Mouse (Mus musculus): Measurements from ENCODE around the gene Orai1. TPM values are rescaled to one million over a fixed set of nuclear protein-coding genes. Genes with fewer than 3 reads are reported as not detected.

Orai1 gene
- polyA plus RNA-seq, 1 experiment, result 36.7 TPM

GRCm38 (mm10) chr5:123035564-123035963 is 20.7 kb downstream of the Orai1 start:
- Histone ChIP-seq H3ac (ENCODE audit: control insufficient read depth, insufficient read length) (no peak overlapping the region), H3K27me3 (ENCODE audit: control insufficient read depth, insufficient read depth, insufficient read length) (no peaks in the 10 kb centered on the region), H3K79me2 (ENCODE audit: control insufficient read depth, insufficient read depth) (no peaks in the 10 kb centered on the region), H3K4me2 (ENCODE audit: low read depth) (no peak overlapping the region), H3K4me3 (no peak overlapping the region), H3K36me3 (ENCODE audit: control insufficient read depth, insufficient read depth) (no peaks in the 10 kb centered on the region)
- no peak for TF ChIP-seq POLR2AphosphoS2 (IDR thresholded peaks at IDR 0.05; ENCODE audit: insufficient read length, low read depth)
- no peak for TF ChIP-seq TCF3 (IDR thresholded peaks at IDR 0.05; ENCODE audit: insufficient read length, low read depth)
- no peak for TF ChIP-seq POLR2A (IDR thresholded peaks at IDR 0.05; ENCODE audit: insufficient read length, low read depth)
- TF ChIP-seq CEBPB (IDR thresholded peaks at IDR 0.05; ENCODE audit: insufficient read depth, poor library complexity, severe bottlenecking), result no peak
- no peak for TF ChIP-seq SRF (IDR thresholded peaks at IDR 0.05; ENCODE audit: control insufficient read depth, insufficient read length, low read depth)
- TF ChIP-seq TCF12 (IDR thresholded peaks at IDR 0.05; ENCODE audit: insufficient read depth, poor library complexity, severe bottlenecking), result no peak
- TF ChIP-seq E2F4 (IDR thresholded peaks at IDR 0.05; ENCODE audit: insufficient read depth), result no peak
- TF ChIP-seq USF1 (IDR thresholded peaks at IDR 0.05; ENCODE audit: low read depth), result no peak
- no peak for TF ChIP-seq MYOD1 (IDR thresholded peaks at IDR 0.05; ENCODE audit: control insufficient read depth in 1 of 3, insufficient read length in 2 of 3, low read depth in 2 of 3)
- no peak for TF ChIP-seq MAX (IDR thresholded peaks at IDR 0.05; ENCODE audit: low read depth)
- TF ChIP-seq MYOG (IDR thresholded peaks at IDR 0.05; ENCODE audit: control insufficient read depth in 1 of 3, insufficient read depth in 1 of 3, insufficient read length in 2 of 3, low read depth in 2 of 3), result no peak
- TF ChIP-seq REST (IDR thresholded peaks at IDR 0.05; ENCODE audit: insufficient read depth, insufficient read length), result no peak

- no peaks in the 10 kb centered on the region for H3K36me3 ChIP-seq (ENCODE audit: control insufficient read depth, insufficient read depth)
- no peak for TF ChIP-seq CEBPB (IDR thresholded peaks at IDR 0.05; ENCODE audit: insufficient read depth, poor library complexity, severe bottlenecking)
- no peak for TF ChIP-seq TCF3 (IDR thresholded peaks at IDR 0.05; ENCODE audit: insufficient read length, low read depth)
- TF ChIP-seq E2F4 (IDR thresholded peaks at IDR 0.05; ENCODE audit: insufficient read depth), result no peak
- no peak for TF ChIP-seq REST (IDR thresholded peaks at IDR 0.05; ENCODE audit: insufficient read depth, insufficient read length)
- TF ChIP-seq TCF12 (IDR thresholded peaks at IDR 0.05; ENCODE audit: insufficient read depth, poor library complexity, severe bottlenecking), result no peak
- no peak for TF ChIP-seq SRF (IDR thresholded peaks at IDR 0.05; ENCODE audit: control insufficient read depth, insufficient read length, low read depth)
- H3K4me2 ChIP-seq (ENCODE audit: low read depth), result no peak overlapping the region
- H3K4me3 ChIP-seq, result no peak overlapping the region
- no peak overlapping the region for H3ac ChIP-seq (ENCODE audit: control insufficient read depth, insufficient read length)
- no peaks in the 10 kb centered on the region for H3K27me3 ChIP-seq (ENCODE audit: control insufficient read depth, insufficient read depth, insufficient read length)
- H3K79me2 ChIP-seq (ENCODE audit: control insufficient read depth, insufficient read depth), result no peaks in the 10 kb centered on the region
These were observed 23.2 kb downstream of the Orai1 start for GRCm38 (mm10) chr5:123038115-123038514.

- Histone ChIP-seq H3K36me3 (ENCODE audit: control insufficient read depth, insufficient read depth) (no peaks in the 10 kb centered on the region), H3ac (ENCODE audit: control insufficient read depth, insufficient read length) (no peak overlapping the region), H3K4me2 (ENCODE audit: low read depth) (peak overlapping the region; percentile 49), H3K79me2 (ENCODE audit: control insufficient read depth, insufficient read depth) (no peaks in the 10 kb centered on the region), H3K27me3 (ENCODE audit: control insufficient read depth, insufficient read depth, insufficient read length) (no peaks in the 10 kb centered on the region), H3K4me3 (no peak overlapping the region)
- no peak for TF ChIP-seq MAX (IDR thresholded peaks at IDR 0.05; ENCODE audit: low read depth)
- peak; percentile 47 for TF ChIP-seq POLR2A (IDR thresholded peaks at IDR 0.05; ENCODE audit: insufficient read length, low read depth)
- TF ChIP-seq TCF12 (IDR thresholded peaks at IDR 0.05; ENCODE audit: insufficient read depth, poor library complexity, severe bottlenecking), result no peak
- no peak for TF ChIP-seq E2F4 (IDR thresholded peaks at IDR 0.05; ENCODE audit: insufficient read depth)
- TF ChIP-seq TCF3 (IDR thresholded peaks at IDR 0.05; ENCODE audit: insufficient read length, low read depth), result no peak
- TF ChIP-seq CEBPB (IDR thresholded peaks at IDR 0.05; ENCODE audit: insufficient read depth, poor library complexity, severe bottlenecking), result no peak
- no peak for TF ChIP-seq USF1 (IDR thresholded peaks at IDR 0.05; ENCODE audit: low read depth)
These were observed 24.4 kb downstream of the Orai1 start for GRCm38 (mm10) chr5:123039120-123039752.

- Histone ChIP-seq H3K4me2 (ENCODE audit: low read depth) (no peak overlapping the region), H3K79me2 (ENCODE audit: control insufficient read depth, insufficient read depth) (no peaks in the 10 kb centered on the region), H3ac (ENCODE audit: control insufficient read depth, insufficient read length) (no peak overlapping the region), H3K4me3 (no peak overlapping the region), H3K36me3 (ENCODE audit: control insufficient read depth, insufficient read depth) (no peaks in the 10 kb centered on the region), H3K27me3 (ENCODE audit: control insufficient read depth, insufficient read depth, insufficient read length) (no peaks in the 10 kb centered on the region)
- no peak for TF ChIP-seq TCF12 (IDR thresholded peaks at IDR 0.05; ENCODE audit: insufficient read depth, poor library complexity, severe bottlenecking)
- no peak for TF ChIP-seq MYOD1 (IDR thresholded peaks at IDR 0.05; ENCODE audit: control insufficient read depth in 1 of 3, insufficient read length in 2 of 3, low read depth in 2 of 3)
- no peak for TF ChIP-seq REST (IDR thresholded peaks at IDR 0.05; ENCODE audit: insufficient read depth, insufficient read length)
- TF ChIP-seq MYOG (IDR thresholded peaks at IDR 0.05; ENCODE audit: control insufficient read depth in 1 of 3, insufficient read depth in 1 of 3, insufficient read length in 2 of 3, low read depth in 2 of 3), result no peak
- TF ChIP-seq TCF3 (IDR thresholded peaks at IDR 0.05; ENCODE audit: insufficient read length, low read depth), result no peak
- no peak for TF ChIP-seq POLR2AphosphoS2 (IDR thresholded peaks at IDR 0.05; ENCODE audit: insufficient read length, low read depth)
- TF ChIP-seq E2F4 (IDR thresholded peaks at IDR 0.05; ENCODE audit: insufficient read depth), result no peak
- TF ChIP-seq USF1 (IDR thresholded peaks at IDR 0.05; ENCODE audit: low read depth), result no peak
- no peak for TF ChIP-seq POLR2A (IDR thresholded peaks at IDR 0.05; ENCODE audit: insufficient read length, low read depth)
- no peak for TF ChIP-seq MAX (IDR thresholded peaks at IDR 0.05; ENCODE audit: low read depth)
- no peak for TF ChIP-seq CEBPB (IDR thresholded peaks at IDR 0.05; ENCODE audit: insufficient read depth, poor library complexity, severe bottlenecking)
- no peak for TF ChIP-seq SRF (IDR thresholded peaks at IDR 0.05; ENCODE audit: control insufficient read depth, insufficient read length, low read depth)
These were observed 25.9 kb downstream of the Orai1 start for GRCm38 (mm10) chr5:123040796-123041195.

GRCm38 (mm10) chr5:123043856-123044255 is 29.0 kb downstream of the Orai1 start:
- Histone ChIP-seq H3K4me3 (no peak overlapping the region), H3ac (ENCODE audit: control insufficient read depth, insufficient read length) (no peak overlapping the region), H3K4me2 (ENCODE audit: low read depth) (no peak overlapping the region), H3K27me3 (ENCODE audit: control insufficient read depth, insufficient read depth, insufficient read length) (no peaks in the 10 kb centered on the region), H3K36me3 (ENCODE audit: control insufficient read depth, insufficient read depth) (no peaks in the 10 kb centered on the region), H3K79me2 (ENCODE audit: control insufficient read depth, insufficient read depth) (no peaks in the 10 kb centered on the region)
- TF ChIP-seq USF1 (IDR thresholded peaks at IDR 0.05; ENCODE audit: low read depth), result peak; percentile 3
- no peak for TF ChIP-seq POLR2A (IDR thresholded peaks at IDR 0.05; ENCODE audit: insufficient read length, low read depth)

Measured in myocyte (in vitro differentiated cells).